Mouse (Mus musculus) cortical plate, adult 2 months (tissue): ENCODE data around the gene Paf1.

Source experiments
- CTCF ChIP-seq: fragments of 200-500 bp; IDR thresholded peaks from 2 replicates; pipeline ENCODE4 v1.5.1; 2011; ENCODE audit warnings: mild to moderate bottlenecking, control low read depth, low read length; ENCODE audit not compliant: insufficient read depth; ENCODE audit errors: extremely low read depth
- POLR2A ChIP-seq: fragments of 200-500 bp; IDR thresholded peaks from 2 replicates; pipeline ENCODE4 v1.6.1; 2011; ENCODE audit warnings: mild to moderate bottlenecking, low read length, control low read depth; ENCODE audit not compliant: insufficient read depth; ENCODE audit errors: extremely low read depth

GRCm38 (mm10) chr7:28358431-28358830, 34.3 kb upstream of the Paf1 start:
- TF ChIP-seq CTCF, result no peak
- no peak for TF ChIP-seq POLR2A
